Mouse (Mus musculus) liver, embryonic 14.5 days (tissue): ENCODE results near the gene Mab21l3.

Source experiments
- CTCF ChIP-seq: IDR thresholded peaks from 2 replicates; pipeline ENCODE4 v1.5.1; 2016; ENCODE audit warnings: antibody characterized with exemption, low read depth, control low read depth
- EP300 ChIP-seq: IDR thresholded peaks from 2 replicates; pipeline ENCODE4 v1.6.1; 2016; ENCODE audit warnings: antibody characterized with exemption, low read depth

GRCm38 (mm10) chr3:101836971-101837370 is 11.8 kb downstream of the Mab21l3 start:
- TF ChIP-seq CTCF (no peak), EP300 (no peak)
